Mouse (Mus musculus) bone marrow macrophage, adult 2 months (primary cell): ENCODE measurements at regions not wholly inside any gene's neighbourhood (a gene's known extent, or its start where the extent isn't known, plus 50 kb on each side); places are given as distances from the start of the nearest gene placed in this dataset.

Experiments used
- H3K27ac ChIP-seq: 2 replicates; pipeline ENCODE4 v1.5.1; 2012; ENCODE audit warnings: low read depth, low read length; ENCODE audit not compliant: insufficient read depth
- H3K4me1 ChIP-seq: 2 replicates; pipeline ENCODE4 v1.6.1; 2012; ENCODE audit warnings: low read length; ENCODE audit not compliant: control insufficient read depth, insufficient read depth
- H3K4me3 ChIP-seq: 2 replicates; pipeline ENCODE4 v1.5.1; 2012; ENCODE audit warnings: mild to moderate bottlenecking, low read length, moderate library complexity; ENCODE audit not compliant: insufficient read depth
- CTCF ChIP-seq: IDR thresholded peaks from 2 replicates; pipeline ENCODE4 v1.5.1; 2012; ENCODE audit warnings: low read depth, mild to moderate bottlenecking, low read length, moderate library complexity
- POLR2A ChIP-seq: IDR thresholded peaks from 2 replicates; pipeline ENCODE4 v1.6.1; 2012; ENCODE audit warnings: mild to moderate bottlenecking, low read depth, low read length, borderline replicate concordance

- TF ChIP-seq POLR2A, result no peak
- TF ChIP-seq CTCF, result no peak
- Histone ChIP-seq H3K4me1 (no peaks in the 10 kb centered on the region), H3K27ac (no peak overlapping the region), H3K4me3 (no peak overlapping the region)
These were observed 249.1 kb upstream of the Paip1 start for GRCm38 (mm10) chr13:119179157-119179920.

- H3K27ac ChIP-seq, result no peak overlapping the region
- no peak for TF ChIP-seq POLR2A
- H3K4me1 ChIP-seq, result no peaks in the 10 kb centered on the region
- H3K4me3 ChIP-seq, result no peak overlapping the region
These were observed 244.0 kb upstream of the Paip1 start for GRCm38 (mm10) chr13:119184322-119184877.

GRCm38 (mm10) chr13:119185567-119186143 lies 242.7 kb upstream of the Paip1 start:
- Histone ChIP-seq H3K4me3 (no peak overlapping the region), H3K4me1 (no peaks in the 10 kb centered on the region), H3K27ac (no peak overlapping the region)
- TF ChIP-seq CTCF (no peak), POLR2A (no peak)

DNA sequence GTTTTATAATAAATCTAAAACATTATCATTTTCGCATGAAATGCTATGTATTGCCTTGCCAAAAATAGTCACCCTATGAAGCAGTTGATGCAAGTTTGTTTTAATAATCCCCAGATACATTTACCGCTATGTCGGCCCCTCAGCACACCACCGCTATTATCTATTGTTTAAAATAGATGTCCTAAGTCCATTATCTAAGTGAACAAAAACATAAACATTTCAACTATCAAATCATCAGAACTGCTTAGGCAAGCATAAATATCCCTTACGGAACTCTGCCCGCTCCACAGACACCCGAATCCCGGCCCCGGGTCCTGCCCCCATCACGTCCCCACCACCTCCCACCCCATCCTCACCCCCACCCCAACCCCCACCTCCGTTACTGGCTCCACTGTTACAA lies 196.8 kb upstream of the Paip1 start:
- Histone ChIP-seq H3K27ac (no peak overlapping the region), H3K4me3 (no peak overlapping the region), H3K4me1 (no peaks in the 10 kb centered on the region)
- TF ChIP-seq CTCF (no peak), POLR2A (no peak)

- no peaks in the 10 kb centered on the region for H3K4me1 ChIP-seq
- H3K4me3 ChIP-seq, result no peak overlapping the region
- H3K27ac ChIP-seq, result no peak overlapping the region
- TF ChIP-seq POLR2A (no peak), CTCF (no peak)
These were observed 196.0 kb upstream of the Paip1 start for GRCm38 (mm10) chr13:119232100-119233029.

DNA sequence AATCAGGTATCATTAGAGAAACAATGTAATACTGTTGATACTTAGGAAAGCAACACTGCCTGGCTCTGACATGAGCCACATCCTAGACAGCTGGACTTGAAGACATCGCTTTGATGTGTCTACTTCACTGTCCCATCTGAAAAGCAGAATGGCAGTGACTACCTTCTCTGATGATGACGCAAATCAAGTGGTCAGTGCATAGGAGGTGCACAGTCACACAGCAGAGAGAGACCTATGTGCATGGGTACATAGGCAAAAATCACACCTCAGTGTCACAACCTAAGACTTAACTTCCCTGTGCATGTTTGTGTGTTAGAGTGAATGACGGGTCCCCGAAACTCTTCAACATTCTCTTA lies 195.4 kb upstream of the Paip1 start:
- Histone ChIP-seq H3K4me1 (no peaks in the 10 kb centered on the region), H3K4me3 (no peak overlapping the region), H3K27ac (no peak overlapping the region)
- no peak for TF ChIP-seq CTCF
- TF ChIP-seq POLR2A, result no peak

- no peak overlapping the region for H3K4me3 ChIP-seq
- no peaks in the 10 kb centered on the region for H3K4me1 ChIP-seq
- no peak for TF ChIP-seq POLR2A
- no peak for TF ChIP-seq CTCF
- no peak overlapping the region for H3K27ac ChIP-seq
These were observed 194.5 kb upstream of the Paip1 start for GRCm38 (mm10) chr13:119233869-119234268.

DNA sequence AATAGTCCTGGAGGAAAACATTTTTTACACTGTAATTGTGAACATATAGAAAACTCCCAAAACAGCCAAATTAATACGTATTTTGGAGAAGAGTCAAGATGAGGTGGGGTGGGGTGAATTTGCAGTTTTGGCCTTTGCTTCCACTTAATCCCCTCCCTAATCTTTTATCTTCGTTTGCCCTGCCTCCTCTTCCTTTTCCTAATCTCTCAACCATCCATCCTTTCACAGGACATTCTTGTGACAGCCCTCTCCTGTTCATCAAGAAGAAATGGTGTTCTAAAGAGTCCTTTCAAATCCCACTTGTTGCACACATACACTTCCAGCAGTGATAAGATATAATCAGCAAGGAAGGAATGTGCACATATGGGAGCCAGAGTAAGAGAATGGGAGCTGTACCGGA lies 186.0 kb upstream of the Paip1 start:
- TF ChIP-seq POLR2A (no peak), CTCF (no peak)
- Histone ChIP-seq H3K27ac (no peak overlapping the region), H3K4me3 (no peak overlapping the region), H3K4me1 (no peaks in the 10 kb centered on the region)

DNA sequence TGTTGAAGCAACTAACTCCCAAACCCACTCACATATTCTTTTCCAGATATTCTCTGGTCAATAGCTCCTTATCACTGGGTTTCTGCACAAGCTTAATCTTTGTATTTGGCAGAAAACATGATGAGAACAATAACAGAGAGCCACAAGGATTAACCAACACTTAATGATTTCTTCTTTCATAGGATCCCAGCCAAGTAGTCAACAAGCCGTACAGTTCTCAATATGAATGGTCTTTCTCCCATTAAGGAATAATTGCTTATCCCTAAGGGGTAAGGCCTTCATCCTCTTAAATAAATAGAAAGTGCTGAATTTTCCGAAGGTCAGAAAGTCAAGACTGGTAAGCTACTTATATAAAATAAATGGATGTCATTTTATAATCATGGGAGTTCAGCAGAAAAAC lies 181.3 kb upstream of the Paip1 start:
- Histone ChIP-seq H3K27ac (no peak overlapping the region), H3K4me3 (no peak overlapping the region), H3K4me1 (no peaks in the 10 kb centered on the region)
- no peak for TF ChIP-seq CTCF
- no peak for TF ChIP-seq POLR2A
